Mouse (Mus musculus) liver, embryonic 12.5 days (tissue): ENCODE data around the gene Arrb2. TPM values are rescaled to one million over a fixed set of nuclear protein-coding genes. Genes with fewer than 3 reads are reported as not detected.

Source experiments
- ATAC-seq: fragments of 200-750 bp; cut with Nextera tagmentation; 2 replicates; pipeline ENCODE4 v1.8.0; 2017; ENCODE audit warnings: moderate number of reproducible peaks, mild to moderate bottlenecking, moderate library complexity
- H3K27ac ChIP-seq: fragments of 300-500 bp; sonication (generic); 2 replicates; pipeline ENCODE4 v1.5.1; 2016; ENCODE audit warnings: mild to moderate bottlenecking
- H3K27me3 ChIP-seq: fragments of 300-500 bp; sonication (generic); replicated peaks from 2 replicates; pipeline ENCODE4 v1.6.1; 2016; ENCODE audit warnings: mild to moderate bottlenecking, moderate library complexity
- H3K36me3 ChIP-seq: fragments of 300-500 bp; sonication (generic); 2 replicates; pipeline ENCODE4 v1.6.1; 2016; ENCODE audit warnings: mild to moderate bottlenecking, moderate library complexity
- H3K4me1 ChIP-seq: fragments of 300-500 bp; sonication (generic); 2 replicates; pipeline ENCODE4 v1.6.1; 2016
- H3K4me2 ChIP-seq: fragments of 300-500 bp; sonication (generic); 2 replicates; pipeline ENCODE4 v1.6.1; 2016; ENCODE audit warnings: mild to moderate bottlenecking, moderate library complexity
- H3K4me3 ChIP-seq: fragments of 300-500 bp; sonication (generic); 2 replicates; pipeline ENCODE4 v1.5.1; 2016; ENCODE audit warnings: mild to moderate bottlenecking, moderate library complexity
- H3K9ac ChIP-seq: fragments of 300-500 bp; sonication (generic); 2 replicates; pipeline ENCODE4 v1.6.1; 2016; ENCODE audit warnings: mild to moderate bottlenecking, moderate library complexity
- H3K9me3 ChIP-seq: fragments of 300-500 bp; sonication (generic); replicated peaks from 2 replicates; pipeline ENCODE4 v1.6.1; 2016; ENCODE audit warnings: mild to moderate bottlenecking, moderate library complexity
- WGBS: fragments of 180-500 bp; shearing (Covaris S2); methylation state at CpG from one replicate; pipeline ENCODE4 v1.1.7; 2016; ENCODE audit not compliant: insufficient replicate concordance; 5-methylcytosine and 5-hydroxymethylcytosine counted together
- polyA plus RNA-seq: library from polyadenylated mRNA; unstranded; fragments of >200 nt; fragmentation: Nextera tagmentation; extraction: Ambion mirVana; gene quantifications from 2 replicates; pipeline ENCODE4 v1.2.1, GENCODE M21; 2016

The Arrb2 gene
- polyA plus RNA-seq, 1 experiment from 2014 or later: 22.5 TPM

DNA sequence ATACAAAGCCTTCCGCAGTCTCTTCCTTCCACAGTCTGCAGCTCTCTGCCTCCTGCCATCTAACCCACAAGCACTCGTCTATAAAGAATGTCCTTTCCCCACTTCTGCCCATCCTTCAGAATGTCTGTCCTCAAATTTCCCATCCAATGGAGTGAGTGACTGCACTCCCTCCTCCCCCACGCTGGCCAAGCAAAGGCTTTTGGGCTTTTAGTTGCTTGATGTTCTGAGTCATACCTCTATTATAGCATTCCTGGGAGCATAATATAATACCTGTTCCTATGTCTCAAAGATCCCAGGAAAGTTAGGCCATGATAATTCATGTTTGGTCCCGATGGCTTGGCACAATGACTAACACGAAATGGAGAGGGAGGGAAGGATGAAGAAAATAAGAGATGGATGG lies 861 bp upstream of the Arrb2 start:
- Histone ChIP-seq H3K4me1 (peaks cover 46% of the 10 kb centered on the region), H3K9me3 (no peaks in the 10 kb centered on the region), H3K27me3 (no peaks in the 10 kb centered on the region), H3K27ac (peak overlapping the region; percentile 87), H3K36me3 (peaks cover 9% of the 10 kb centered on the region), H3K9ac (no peak overlapping the region), H3K4me3 (peak overlapping the region; percentile 75), H3K4me2 (peak overlapping the region; percentile 96)
- no peak for ATAC-seq
- 39% methylated on average over 5 of the region's 5 CpGs for WGBS

DNA sequence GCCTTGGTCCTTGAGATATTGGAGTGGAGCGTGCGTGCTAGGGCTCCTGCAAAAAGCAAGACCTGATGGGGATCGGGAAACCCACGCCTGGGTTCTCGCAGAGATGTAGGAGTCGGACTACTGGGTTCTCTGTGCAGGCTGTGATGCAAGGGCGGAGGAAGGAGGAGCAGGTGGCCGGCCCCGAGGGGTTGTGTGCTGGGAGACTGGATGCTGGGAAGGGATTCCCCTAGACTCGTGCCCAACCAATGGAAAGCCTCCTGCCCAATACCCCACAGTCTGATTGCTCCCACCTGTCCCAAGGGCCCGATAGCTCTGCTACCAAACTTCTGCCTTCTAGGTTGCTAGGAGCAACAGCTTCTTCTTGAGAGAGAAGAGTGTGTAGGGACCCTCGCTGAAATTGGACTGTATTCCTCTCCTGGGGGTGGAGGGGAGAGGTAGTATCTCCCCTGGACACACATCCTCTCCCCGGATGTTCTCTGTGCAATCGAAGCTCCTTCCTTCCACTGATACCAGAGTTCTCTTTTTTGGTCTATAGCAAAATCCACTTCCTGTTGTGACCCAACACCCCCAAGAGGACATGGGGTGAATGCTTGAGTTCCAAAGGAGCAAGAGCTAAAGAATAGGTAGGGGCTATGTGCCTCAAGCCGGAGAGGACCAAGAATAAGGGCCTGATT lies 597 bp downstream of the Arrb2 start:
- 3% methylated on average over 15 of the region's 15 CpGs for WGBS
- H3K27ac ChIP-seq: peak overlapping the region; percentile 87

DNA sequence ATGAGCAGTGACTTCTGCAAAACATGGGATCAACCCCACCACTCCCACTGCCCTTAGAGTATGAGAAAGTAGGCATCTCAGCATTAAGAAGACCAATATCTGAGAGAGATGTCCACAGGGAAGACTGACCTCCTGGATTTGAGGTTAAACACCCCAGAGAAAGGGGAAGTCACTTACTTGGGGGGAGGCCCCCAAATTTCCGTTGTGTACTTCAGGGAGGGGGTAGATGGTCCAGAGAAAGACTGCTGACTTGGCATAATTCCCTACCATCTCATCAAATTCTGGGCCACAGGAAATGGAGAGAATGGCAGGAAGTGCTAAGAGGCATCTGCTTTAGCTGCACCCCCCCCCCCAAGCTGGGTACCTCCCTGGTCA lies 1.1 kb downstream of the Arrb2 start:
- peaks cover 28% of the 10 kb centered on the region for H3K36me3 ChIP-seq
- H3K27ac ChIP-seq: peak overlapping the region; percentile 87
- peak overlapping the region; percentile 96 for H3K4me2 ChIP-seq
- 32% methylated on average over 1 of the region's 1 CpGs for WGBS
- peaks cover 60% of the 10 kb centered on the region for H3K4me1 ChIP-seq
- no peak for ATAC-seq
- peak overlapping the region; percentile 75 for H3K4me3 ChIP-seq
- peak overlapping the region; percentile 86 for H3K9ac ChIP-seq
- H3K9me3 ChIP-seq: no peaks in the 10 kb centered on the region
- no peaks in the 10 kb centered on the region for H3K27me3 ChIP-seq

More for the DNA sequence above, 597 bp downstream of the Arrb2 start:
- Histone ChIP-seq H3K4me1 (peaks cover 59% of the 10 kb centered on the region), H3K9ac (peak overlapping the region; percentile 86), H3K4me2 (peak overlapping the region; percentile 96), H3K27me3 (no peaks in the 10 kb centered on the region), H3K4me3 (peak overlapping the region; percentile 75), H3K36me3 (peaks cover 23% of the 10 kb centered on the region), H3K9me3 (no peaks in the 10 kb centered on the region)
- ATAC-seq: peak; percentile 19

DNA sequence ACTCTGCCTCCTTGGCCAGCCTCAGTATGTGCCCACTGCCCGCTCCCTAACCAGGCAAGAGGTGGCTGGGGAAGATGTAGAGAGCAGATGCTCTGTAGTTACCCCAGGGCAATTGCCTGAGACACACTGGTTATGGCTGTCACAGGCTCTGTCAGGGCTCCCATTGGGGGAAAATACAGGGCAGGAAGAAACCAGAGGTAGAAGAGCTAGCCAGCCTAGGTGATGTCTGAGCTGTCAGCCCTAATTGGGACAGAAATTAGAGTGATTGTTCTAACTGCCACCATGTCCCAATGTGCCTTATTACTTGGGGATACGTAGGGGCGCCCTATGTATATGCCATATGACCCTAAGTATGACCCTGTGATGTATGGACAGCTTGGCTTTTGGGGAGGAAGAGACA lies 1.5 kb downstream of the Arrb2 start:
- Histone ChIP-seq H3K27ac (peak overlapping the region; percentile 38; the same call in 1 of the 2 replicates), H3K4me3 (peak overlapping the region; percentile 75), H3K27me3 (no peaks in the 10 kb centered on the region), H3K36me3 (peaks cover 32% of the 10 kb centered on the region), H3K4me1 (peaks cover 60% of the 10 kb centered on the region), H3K9ac (no peak overlapping the region), H3K4me2 (peak overlapping the region; percentile 96), H3K9me3 (no peaks in the 10 kb centered on the region)
- ATAC-seq: no peak
- WGBS: 89% methylated on average over 3 of the region's 3 CpGs

DNA sequence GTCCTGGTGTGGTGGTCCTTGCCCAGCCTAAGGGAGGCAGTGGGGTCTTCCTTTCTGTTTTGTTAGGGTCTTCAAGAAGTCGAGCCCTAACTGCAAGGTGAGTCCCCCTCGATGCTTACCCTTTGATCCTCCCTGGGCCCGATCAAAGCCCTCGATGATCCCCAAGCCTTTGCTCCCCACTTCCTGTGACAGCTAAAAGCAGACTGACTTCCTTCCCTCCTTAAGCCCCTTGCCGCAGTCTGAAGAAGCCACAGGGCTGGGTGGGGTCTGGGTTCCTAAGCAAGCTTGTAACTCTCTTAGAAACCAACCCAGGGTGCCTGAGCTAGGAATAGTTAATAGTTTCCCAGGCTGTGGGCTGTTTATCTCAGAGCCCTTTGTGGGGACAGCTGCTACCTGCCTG lies 3.0 kb downstream of the Arrb2 start:
- ATAC-seq: no peak
- Histone ChIP-seq H3K9me3 (no peaks in the 10 kb centered on the region), H3K36me3 (peaks cover 48% of the 10 kb centered on the region), H3K9ac (peak overlapping the region; percentile 12; the same call in 1 of the 2 replicates), H3K4me1 (peaks cover 60% of the 10 kb centered on the region), H3K27ac (peak overlapping the region; percentile 45; the same call in 1 of the 2 replicates), H3K27me3 (no peaks in the 10 kb centered on the region), H3K4me3 (peak overlapping the region; percentile 75; the same call in 1 of the 2 replicates), H3K4me2 (peak overlapping the region; percentile 96)
- 12% methylated on average over 5 of the region's 5 CpGs for WGBS

DNA sequence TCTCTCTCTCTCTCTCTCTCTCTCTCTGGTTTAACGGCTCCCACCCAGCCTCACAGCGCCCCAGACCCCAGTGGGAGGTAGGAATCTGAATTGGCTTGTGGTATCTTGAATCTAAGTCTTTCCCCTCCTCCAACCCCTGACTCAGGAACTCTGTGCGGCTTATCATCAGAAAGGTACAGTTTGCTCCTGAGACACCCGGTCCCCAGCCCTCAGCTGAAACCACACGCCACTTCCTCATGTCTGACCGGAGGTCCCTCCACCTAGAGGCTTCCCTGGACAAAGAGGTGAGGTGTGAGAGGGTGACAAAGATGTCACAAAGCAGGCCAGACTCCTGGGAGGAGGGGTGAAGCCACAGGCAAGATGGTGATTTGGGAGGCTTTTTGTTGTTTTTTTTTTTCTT lies 5.0 kb downstream of the Arrb2 start:
- H3K27ac ChIP-seq: no peak overlapping the region
- no peak for ATAC-seq
- H3K36me3 ChIP-seq: peaks cover 65% of the 10 kb centered on the region
- H3K4me1 ChIP-seq: peaks cover 60% of the 10 kb centered on the region
- H3K27me3 ChIP-seq: no peaks in the 10 kb centered on the region
- H3K4me2 ChIP-seq: peak overlapping the region; percentile 5; the same call in 1 of the 2 replicates
- 27% methylated on average over 6 of the region's 6 CpGs for WGBS
- no peak overlapping the region for H3K4me3 ChIP-seq
- no peaks in the 10 kb centered on the region for H3K9me3 ChIP-seq
- H3K9ac ChIP-seq: 0 out of 2 replicates have a peak overlapping the region, but pooled peaks have one; percentile 4

DNA sequence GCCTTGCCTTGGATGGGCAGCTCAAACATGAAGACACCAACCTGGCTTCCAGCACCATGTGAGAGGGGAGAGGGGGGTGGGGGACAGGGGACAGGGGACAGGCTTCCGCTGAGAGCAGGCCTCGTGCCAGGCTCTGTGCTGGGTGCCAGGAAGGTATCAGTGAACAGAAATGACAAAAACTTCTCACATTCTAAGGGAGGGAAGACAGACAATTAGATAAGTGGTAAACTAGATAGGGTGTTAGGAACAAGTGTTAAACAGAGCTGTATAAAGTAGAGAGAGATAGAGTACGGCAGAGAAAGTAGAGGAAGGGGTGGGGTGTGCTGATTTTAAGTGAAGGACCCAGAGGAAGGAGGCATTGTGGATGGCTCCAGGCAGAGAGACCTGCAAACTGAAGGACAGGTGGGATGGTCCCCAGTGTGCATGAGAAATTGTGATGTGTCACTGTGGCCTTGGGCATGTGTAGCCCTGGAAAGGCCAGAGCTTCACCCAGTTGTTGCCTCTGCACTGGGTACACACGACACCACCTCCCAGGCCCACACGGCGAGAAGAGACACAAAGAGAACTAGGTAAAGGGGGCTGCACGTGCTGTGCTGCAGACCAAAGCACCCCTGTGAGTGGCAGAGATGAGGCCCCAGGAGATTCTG lies 6.4 kb downstream of the Arrb2 start:
- Histone ChIP-seq H3K36me3 (peaks cover 67% of the 10 kb centered on the region), H3K4me3 (no peak overlapping the region), H3K27me3 (no peaks in the 10 kb centered on the region), H3K9ac (no peak overlapping the region), H3K4me1 (peaks cover 47% of the 10 kb centered on the region), H3K27ac (no peak overlapping the region), H3K4me2 (no peak overlapping the region), H3K9me3 (no peaks in the 10 kb centered on the region)
- 76% methylated on average over 7 of the region's 7 CpGs for WGBS
- ATAC-seq: no peak

DNA sequence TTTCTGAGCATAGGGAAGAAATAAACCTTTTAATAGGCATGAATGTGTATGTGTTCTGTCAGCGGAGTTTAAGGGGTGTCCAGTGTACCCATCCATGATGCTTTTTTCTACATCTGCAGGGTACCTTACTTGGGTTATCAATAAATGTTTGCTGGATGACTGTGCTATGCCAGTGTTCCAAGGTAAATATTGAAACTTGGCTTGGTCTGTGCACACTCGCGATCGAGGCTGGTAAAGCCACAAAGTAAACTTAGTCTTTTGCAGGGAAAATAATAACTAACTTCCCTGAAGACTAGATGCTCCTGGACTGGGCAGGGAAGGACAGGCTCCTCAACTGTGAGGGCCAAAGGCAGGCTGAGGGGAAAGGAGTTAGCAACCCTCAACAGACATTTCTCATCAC lies 8.2 kb downstream of the Arrb2 start:
- Histone ChIP-seq H3K9ac (no peak overlapping the region), H3K4me2 (no peak overlapping the region), H3K36me3 (peaks cover 67% of the 10 kb centered on the region), H3K27ac (no peak overlapping the region), H3K4me3 (no peak overlapping the region), H3K4me1 (peaks cover 29% of the 10 kb centered on the region), H3K27me3 (no peaks in the 10 kb centered on the region), H3K9me3 (no peaks in the 10 kb centered on the region)
- no peak for ATAC-seq
- 82% methylated on average over 4 of the region's 4 CpGs for WGBS

DNA sequence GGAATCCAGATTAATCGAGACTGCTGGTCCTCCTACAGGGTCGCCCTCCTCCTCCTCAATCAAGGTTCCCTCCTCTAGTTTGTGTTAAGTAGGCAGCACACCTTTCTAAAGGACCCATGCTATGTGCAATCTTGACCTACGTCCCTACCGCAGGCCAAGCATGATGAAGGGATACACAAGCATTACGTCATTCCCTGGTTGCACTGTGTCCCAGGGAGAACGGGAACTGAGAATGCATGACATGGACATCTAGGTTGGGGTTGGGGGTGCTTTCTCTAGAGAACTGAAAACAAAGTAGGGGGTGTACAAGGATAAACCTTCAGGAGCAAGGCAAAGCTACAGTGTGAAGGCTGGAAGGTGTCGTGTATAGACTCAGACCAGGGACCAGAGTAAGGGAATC lies 9.4 kb downstream of the Arrb2 start:
- ATAC-seq: no peak
- Histone ChIP-seq H3K4me2 (no peak overlapping the region), H3K4me1 (peaks cover 28% of the 10 kb centered on the region), H3K27me3 (no peaks in the 10 kb centered on the region), H3K9me3 (no peaks in the 10 kb centered on the region), H3K4me3 (no peak overlapping the region), H3K9ac (no peak overlapping the region), H3K27ac (no peak overlapping the region), H3K36me3 (peaks cover 56% of the 10 kb centered on the region)
- WGBS: 78% methylated on average over 7 of the region's 7 CpGs

DNA sequence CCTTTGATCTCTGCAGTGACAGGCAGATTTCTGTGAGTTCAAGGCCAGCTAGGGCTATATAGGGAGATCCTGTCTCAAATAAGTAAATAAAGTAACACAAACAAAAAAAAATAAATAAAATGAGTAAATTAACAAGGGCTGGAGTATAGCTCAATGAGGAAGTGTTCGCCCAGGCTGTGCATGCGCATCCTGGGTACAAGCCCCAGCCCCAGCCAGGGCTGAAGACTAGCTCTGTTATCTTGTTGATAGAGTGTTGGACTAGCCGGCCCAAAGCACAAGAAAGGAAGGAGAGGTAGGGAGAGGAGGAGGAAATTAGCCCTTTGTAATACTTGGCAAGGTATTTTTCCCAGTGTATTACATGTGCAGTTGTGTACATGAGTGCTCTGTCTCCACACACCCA lies 11.5 kb downstream of the Arrb2 start:
- Histone ChIP-seq H3K4me1 (peaks cover 17% of the 10 kb centered on the region; the same call in 1 of the 2 replicates), H3K27ac (no peak overlapping the region), H3K9me3 (no peaks in the 10 kb centered on the region), H3K9ac (no peak overlapping the region), H3K4me3 (no peak overlapping the region), H3K4me2 (no peak overlapping the region), H3K27me3 (no peaks in the 10 kb centered on the region), H3K36me3 (peaks cover 35% of the 10 kb centered on the region)
- ATAC-seq: no peak
- 66% methylated on average over 3 of the region's 3 CpGs for WGBS

DNA sequence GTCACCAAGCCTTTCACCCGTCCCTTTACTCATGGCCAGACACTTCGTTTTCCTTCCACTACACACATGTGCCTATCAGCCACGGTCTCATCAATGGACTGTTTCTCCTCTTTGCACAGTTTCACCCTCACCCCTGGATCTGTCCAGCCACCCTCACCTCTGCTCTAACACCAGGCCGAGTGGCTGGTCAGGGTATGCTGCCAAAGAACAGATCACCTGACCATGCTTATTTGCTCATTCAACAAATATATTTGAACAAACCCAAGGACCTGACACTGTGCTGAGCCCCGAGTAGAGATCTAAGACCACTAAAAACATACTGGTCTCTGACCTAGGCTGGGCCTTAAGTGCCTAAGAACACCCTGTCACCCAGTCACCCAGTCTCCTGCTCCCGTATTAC lies 12.2 kb downstream of the Arrb2 start:
- Histone ChIP-seq H3K9me3 (no peaks in the 10 kb centered on the region), H3K27me3 (no peaks in the 10 kb centered on the region), H3K4me1 (peaks cover 17% of the 10 kb centered on the region; the same call in 1 of the 2 replicates), H3K27ac (no peak overlapping the region), H3K9ac (no peak overlapping the region), H3K36me3 (peaks cover 28% of the 10 kb centered on the region), H3K4me2 (no peak overlapping the region), H3K4me3 (no peak overlapping the region)
- 54% methylated on average over 6 of the region's 6 CpGs for WGBS
- ATAC-seq: peak; percentile 50

DNA sequence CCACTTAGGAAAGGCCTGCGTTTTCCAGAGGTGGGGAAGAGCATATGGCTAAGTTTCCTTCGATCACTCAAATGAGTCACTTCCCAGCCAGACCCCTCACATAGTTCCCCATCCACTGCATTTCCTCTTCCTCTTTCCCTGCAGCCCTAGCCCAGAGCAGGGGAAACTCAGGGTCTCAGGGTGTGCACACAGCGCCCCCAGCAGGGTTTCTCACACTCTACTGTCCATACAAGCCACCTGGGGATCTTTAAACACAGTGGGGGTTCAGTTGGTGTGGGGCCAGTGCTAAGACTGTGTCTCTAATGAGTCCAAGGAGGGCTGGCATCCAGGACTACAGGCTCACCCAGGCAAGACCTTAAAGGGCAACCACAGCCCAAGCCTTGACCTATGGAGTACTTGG lies 14.3 kb downstream of the Arrb2 start:
- WGBS: 13% methylated on average over 3 of the region's 3 CpGs
- no peak for ATAC-seq

More for the DNA sequence above, 14.3 kb downstream of the Arrb2 start:
- no peaks in the 10 kb centered on the region for H3K27me3 ChIP-seq
- no peak overlapping the region for H3K9ac ChIP-seq
- H3K4me3 ChIP-seq: no peak overlapping the region
- no peaks in the 10 kb centered on the region for H3K9me3 ChIP-seq
- H3K4me2 ChIP-seq: no peak overlapping the region
- no peak overlapping the region for H3K27ac ChIP-seq
- H3K36me3 ChIP-seq: peaks cover 9% of the 10 kb centered on the region; the same call in 1 of the 2 replicates
- peaks cover 19% of the 10 kb centered on the region for H3K4me1 ChIP-seq
